Mouse (Mus musculus): ENCODE measurements around the gene Gm16223.

The Gm16223 gene

DNA sequence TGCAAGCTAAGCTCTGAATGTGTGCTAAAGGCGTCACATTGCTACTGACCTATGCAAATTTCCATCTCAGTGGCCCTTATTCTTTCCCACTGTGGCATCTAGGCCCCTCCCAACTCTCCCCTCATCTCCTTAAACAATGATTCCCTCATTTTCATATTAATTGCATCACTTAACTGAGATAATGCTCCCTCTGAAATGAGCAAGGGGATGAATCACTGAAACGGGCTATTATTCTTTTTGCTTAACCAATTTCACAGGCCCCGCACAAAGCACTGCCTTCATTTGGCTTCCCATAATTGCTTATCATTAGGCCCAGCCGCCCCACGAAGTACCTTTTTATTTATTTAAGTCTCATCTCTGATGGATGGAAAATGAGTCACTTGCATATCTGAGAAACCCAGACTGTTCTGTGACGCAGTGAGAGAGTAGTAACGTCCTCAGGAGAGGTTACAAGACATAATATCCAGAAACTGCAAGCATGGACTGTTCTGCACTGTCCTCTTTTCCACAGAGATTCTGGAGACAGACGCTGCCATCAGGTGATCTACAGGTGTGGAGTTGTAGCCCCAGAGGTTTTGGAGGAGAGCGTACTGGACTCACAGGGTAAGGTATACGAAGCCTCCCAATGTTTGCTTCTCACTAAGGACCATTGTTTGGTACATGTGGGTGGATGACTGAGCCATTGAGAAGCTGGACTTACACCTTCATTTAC, at the start of gene Gm16223:
Gene Gm16223 (plus strand): TSS at position 485 of the 712 bp plus-strand sequence.
- no peak for DNase-seq

DNA sequence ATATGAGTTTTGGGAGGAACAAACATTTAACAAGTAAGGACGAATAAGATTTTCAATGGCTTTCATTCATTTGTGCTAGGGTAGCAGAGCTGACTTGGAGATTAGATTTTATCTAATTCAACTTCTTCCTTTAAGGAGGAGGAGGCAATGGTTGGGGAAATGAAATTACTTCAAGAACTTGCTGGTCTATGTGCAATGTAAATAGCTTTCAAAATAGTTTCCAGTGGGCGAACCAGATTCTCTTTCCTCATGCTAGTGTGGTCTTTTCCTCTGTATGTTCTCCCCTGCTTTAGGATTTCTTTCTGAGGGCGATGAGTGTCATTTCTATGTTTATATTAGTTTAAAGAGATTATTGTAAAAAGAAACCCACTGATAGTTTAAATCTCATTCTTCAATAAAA, 45.7 kb upstream of the Gm16223 start:
- no peak for DNase-seq

- DNase-seq, result no peak
Observed at GRCm38 (mm10) chr5:42023521-42023920, 44.2 kb upstream of the Gm16223 start.

- no peak for DNase-seq
Observed at GRCm38 (mm10) chr5:42036388-42037082, 31.2 kb upstream of the Gm16223 start.

- DNase-seq, result no peak
Observed at GRCm38 (mm10) chr5:42054636-42055035, 13.1 kb upstream of the Gm16223 start.

GRCm38 (mm10) chr5:42055151-42055550, 12.6 kb upstream of the Gm16223 start:
- no peak for DNase-seq

DNA sequence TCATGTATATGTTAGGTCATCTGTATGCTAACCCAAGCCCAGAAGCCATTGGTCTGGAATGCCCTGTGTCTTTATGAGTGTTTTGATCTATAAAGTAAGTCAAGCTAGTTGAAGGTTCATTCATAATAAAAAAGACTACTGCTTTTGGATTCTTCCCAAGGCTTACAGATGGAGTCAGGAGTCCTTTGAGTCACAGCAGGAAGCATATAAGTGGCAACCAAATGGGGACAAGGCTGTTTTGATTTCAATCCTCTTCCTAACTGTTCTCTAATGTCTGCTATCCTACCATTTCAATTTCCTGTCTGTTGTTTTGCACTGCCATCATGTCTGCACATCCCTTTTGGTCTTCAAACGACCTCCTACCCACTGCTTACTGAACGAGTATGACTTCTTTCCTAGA, 2.7 kb upstream of the Gm16223 start:
- no peak for DNase-seq

DNA sequence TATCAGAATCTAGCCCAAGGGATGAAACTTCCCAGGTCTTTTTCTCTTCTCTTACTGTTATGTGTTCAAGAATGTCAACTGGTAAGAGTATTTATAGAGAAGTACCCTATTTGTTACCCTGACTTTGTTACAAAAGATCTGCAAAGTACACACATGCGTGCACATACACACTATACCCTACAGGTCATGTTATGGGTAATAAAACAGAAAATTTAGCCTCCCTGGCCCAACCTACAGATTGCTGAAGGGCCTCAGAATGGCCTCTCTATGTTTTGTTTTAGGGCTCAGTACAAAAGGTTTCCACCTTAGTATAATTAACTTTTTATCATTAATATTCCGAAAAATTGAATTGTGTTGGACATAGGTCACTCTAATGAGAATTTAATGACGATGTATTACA, 685 bp upstream of the Gm16223 start:
- no peak for DNase-seq

DNA sequence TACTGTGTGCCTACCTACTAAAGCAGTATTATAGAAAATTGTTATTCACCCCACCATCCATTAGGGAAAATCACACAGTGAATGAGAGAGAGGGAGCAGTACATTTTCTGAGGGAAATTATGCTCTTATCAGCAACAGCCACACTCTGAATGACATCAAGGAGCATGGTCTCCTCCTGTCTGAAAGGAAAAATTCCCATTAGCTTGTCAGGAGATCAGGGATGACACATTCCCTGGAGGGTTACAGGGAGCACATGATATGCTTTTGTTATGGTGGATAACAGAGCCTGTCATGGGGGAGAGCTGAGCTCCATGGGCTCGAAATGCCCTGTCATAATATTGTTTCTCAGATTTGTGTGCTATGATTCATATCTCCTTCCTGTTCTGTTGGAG, 424 bp downstream of the Gm16223 start:
- no peak for DNase-seq

- no peak for DNase-seq
Observed at GRCm38 (mm10) chr5:42116586-42117346, 49.0 kb downstream of the Gm16223 start.

- no peak for DNase-seq
Observed at GRCm38 (mm10) chr5:42125562-42125961, 57.8 kb downstream of the Gm16223 start.

DNA sequence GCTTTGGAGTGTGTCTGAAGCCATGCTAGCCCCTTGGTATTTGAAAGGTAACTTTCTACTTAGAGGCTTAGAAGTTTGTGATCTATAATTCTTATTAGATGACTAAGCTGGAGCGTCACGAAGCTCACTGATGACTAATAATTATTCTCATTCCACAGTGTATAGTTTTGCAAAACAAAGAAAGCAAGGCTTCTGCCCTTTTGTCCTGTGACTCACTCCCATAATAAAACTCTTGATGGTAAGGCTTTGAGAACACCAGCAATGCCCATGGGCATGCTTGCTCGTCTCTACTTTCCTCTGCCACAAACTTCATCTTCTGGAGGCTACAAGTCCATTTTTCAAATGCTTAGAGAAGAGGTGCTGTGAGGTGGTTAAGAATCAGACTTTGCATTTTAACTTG, 87.9 kb downstream of the Gm16223 start:
- no peak for DNase-seq

DNA sequence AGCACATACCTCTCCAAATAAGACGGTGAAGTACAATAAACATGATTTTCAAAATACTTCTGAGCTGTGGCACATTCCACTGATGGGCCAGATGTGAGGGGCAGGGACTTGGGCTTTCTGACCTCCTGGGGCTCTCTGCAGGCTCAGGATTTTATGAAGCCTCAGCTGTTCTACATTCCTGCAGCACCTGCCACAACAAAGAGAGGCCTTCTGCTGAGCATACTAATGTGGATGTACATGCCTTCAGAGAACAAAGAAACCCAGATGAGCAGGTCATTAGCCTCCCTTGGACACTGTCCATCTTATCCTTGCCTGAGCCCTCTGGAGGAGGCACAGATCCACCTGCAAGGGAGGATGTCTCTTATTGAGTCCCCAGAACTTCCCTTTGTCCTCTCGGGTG, 97.0 kb downstream of the Gm16223 start:
- DNase-seq, result no peak

DNA sequence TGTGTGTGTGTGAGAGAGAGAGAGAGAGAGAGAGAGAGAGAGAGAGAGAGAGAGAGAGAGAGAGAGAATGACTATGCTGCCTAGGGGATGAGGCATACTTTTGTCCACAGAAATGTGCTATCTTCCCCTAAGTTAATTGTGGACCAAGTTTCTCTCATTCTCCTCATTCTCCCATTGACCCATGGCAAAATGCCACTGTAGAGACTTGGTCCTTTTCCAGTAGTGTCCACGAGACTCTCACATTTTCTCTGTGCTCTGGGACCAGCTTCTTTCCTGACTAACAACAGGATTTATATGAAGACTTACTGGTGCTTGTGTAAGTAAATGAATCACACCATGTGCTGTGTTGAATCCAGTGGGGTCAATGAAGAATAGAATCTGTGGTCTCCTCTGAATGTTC, 98.6 kb downstream of the Gm16223 start:
- DNase-seq, result no peak

- no peak for DNase-seq
Observed at GRCm38 (mm10) chr5:42168071-42168470, 100.3 kb downstream of the Gm16223 start.

- DNase-seq, result no peak
Observed at GRCm38 (mm10) chr5:42168785-42169184, 101.0 kb downstream of the Gm16223 start.

- DNase-seq, result no peak
Observed at GRCm38 (mm10) chr5:42174109-42174508, 106.3 kb downstream of the Gm16223 start.

DNA sequence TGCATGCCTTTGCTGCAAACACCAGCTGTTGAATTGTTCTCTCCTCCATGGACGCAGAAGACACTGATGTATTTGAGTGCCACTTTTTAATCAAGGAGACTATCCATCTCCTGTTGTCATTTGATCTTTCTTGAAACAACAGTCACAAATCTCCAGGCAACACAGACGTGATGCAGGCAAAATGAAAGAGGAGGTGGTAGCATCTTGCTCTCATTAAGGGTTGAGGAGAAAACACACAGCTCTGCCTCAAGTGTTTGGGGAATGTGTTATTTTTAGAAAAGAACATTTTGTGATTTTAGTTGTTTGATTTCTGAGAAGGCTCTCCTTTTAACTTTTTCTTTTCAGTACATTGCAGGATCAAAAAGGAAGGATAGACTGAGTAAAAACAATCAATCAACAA, 107.7 kb downstream of the Gm16223 start:
- DNase-seq, result no peak

- no peak for DNase-seq
Observed at GRCm38 (mm10) chr5:42198493-42198892, 130.7 kb downstream of the Gm16223 start.

DNA sequence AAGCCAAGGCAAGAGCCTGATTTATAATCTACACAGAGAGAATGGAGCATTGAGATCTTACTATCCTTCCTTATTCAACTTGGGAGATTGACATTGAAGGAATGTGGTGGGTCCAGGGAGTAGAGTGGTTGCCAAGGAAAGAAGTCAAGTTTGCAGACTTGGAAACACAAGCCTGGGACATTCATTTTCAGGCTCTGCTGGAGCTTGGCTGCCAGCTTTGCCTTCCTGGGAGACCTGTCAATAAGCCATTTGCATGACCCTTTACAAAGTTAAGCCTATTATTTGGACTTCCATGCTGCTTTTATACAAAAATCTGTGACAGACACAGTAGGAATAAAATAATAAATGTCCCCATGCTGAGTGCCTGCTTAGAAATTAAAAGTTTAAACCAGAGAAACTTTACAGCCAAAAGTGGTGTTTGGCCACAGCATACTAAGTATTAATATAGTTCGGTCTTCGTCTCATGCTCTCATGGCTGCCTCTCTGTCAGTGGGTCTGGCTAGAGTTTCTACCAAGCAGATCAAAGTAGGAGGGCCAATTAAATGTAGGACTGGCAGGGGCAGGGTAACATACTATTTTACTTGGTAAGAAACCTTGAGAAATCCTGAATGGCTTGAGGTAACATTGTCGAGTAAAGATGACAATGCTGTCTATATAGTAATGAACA, 139.8 kb downstream of the Gm16223 start:
- no peak for DNase-seq

DNA sequence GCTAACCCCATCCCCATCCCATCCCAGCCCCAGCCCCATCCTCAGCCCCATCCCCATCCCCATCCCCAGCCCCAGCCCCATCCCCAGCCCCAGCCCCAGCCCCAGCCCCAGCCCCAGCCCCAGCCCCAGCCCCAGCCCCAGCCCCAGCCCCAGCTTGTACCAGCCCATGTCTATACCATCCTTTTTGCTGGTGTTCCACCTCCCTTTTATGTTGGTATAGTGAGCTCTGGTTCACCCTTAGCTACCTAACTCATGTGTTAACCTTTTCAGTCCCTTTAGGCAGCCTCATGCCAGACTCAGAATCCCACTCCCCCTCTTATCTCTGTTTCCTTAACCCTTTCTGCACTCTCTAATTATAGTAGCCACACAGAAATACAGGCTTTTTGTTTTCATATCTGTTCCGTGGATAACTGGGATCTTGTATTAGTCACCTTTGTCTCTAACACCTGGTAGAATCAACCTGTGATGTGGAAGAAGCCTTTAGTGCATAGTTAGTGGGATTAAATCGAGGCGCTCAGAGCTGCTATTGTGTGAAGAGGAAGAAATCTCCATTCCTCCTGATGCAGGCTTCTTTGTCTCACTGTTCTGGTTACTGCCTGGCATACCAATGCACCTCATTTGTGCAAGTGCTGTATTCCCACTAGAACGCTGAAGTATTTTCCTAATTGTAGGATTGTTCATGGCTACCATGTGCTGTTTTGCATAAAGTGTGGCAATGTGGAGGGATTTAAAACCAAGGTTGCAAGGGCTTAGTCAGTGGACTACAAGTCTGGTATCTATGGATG, 144.0 kb downstream of the Gm16223 start:
- no peak for DNase-seq

DNA sequence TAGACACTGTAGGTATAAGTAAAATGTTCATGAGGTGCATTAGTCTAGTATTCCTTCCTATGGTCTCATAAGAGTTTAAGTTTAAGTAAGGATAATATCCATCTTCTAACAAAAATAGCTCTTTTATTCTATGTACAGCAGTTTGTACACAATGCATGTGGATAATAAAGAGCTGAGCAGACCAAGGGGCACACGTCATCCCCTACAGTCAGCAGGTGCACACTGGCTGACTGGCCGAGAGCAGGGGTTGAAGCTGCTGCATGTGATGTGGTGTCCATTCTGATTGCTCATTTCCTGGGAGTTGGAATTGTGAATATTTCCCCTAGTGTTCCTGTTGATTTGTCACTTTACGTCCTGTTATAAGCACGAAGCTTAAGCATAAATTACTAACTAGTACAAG, 144.6 kb downstream of the Gm16223 start:
- DNase-seq, result no peak

All from thymus, postnatal 36 days (tissue).